Mouse (Mus musculus) thymus, postnatal 25 days (tissue): Measurements from ENCODE around the gene Pnck.
A peak's percentile ranks its signal among the peaks of the same experiment; 100 is the strongest.

ENCODE experiments used
- DNase-seq: peaks from one replicate; pipeline ENCODE4 v3.0.0; 2022

Gene Pnck

DNA sequence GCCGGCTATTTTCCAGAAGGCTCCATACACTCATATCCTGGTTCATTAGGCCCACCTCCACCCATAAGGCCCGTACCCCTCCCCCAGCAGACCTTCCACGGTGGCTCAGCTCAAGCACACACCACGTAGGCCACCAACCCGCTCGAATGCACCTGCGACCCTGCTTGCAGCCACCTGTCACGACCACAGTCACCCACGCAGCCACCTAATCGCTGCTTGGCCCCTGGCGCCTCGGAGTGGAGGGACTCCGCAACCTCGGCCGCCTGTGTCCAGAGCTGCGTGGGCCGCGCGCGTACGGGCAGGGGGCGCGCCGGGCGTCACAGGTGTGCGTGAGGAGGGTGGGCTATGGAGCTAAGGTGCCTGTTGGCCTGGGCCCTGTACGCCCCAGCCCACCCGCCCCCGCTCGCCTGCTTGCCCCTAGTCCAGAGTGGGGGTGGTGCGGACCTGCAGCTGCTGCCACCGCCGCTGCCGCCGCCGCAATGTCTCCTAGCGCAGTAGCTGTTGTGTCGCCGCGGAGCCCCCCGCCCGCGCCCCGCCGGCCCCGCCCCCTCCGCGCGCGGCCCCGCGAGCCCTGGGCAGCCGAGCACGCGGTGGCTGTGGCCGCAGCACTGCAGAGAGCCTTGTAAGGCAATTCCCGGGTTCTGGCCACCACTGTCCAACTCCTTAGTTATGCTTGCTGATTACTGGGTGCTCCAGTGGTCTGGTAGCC is at the start of gene Pnck:
Pnck (minus strand) TSS at position 543 of the 709 bp plus-strand sequence.
- DNase-seq, result peak; percentile 27

DNA sequence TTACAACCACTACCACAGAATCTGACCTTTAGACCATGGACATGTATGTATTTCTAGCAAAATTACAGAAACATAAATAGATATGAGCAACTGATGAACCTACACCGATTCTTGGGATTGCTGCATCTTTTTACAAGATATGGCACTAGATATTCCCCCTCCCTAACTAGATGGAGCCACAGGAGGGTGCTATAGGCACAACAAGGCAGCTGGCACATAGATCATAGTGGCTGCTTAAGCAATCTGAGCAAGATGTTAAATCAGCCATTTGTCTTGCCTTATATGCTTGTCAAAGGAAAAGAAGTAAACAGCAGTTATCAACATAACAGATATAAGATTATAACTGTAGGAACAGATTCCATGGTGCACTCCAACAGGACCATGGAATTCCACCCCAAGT is 40.6 kb upstream of the Pnck start:
- peak; percentile 10 for DNase-seq

DNA sequence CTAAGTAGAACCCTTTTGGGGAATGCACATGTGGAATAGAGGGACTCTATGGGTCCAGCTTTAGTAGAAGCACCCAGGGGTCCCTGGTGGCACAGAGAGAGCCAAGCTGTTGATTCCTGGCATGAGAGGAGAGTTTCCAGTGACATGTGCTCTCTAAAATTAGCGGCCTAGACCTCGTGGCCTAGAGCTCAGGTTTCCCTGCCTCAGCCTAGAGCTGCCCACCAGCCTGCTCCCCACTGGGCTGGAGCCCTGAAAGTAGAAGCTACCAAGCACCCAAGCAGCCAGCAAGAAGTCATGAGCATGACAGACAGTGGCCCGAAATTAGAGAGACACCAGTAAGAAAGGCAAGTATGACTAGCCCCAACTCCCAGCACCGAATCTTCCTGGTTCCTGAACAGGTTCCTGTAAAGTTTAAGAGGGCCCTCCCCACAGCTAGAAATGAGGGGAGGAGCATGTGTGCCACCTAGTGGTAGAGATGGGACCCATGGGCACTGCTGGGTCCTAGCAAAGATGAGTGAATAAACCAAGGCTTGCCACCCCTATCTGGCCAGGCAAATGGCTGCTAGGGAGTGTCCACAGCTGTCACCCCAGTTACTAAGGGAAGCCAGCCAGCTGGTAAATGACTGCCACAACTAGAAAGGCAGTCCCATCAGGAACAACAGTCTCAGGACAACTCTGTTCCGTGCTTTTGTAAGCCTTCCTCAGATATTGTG is 31.2 kb upstream of the Pnck start:
- DNase-seq, result peak; percentile 55

DNA sequence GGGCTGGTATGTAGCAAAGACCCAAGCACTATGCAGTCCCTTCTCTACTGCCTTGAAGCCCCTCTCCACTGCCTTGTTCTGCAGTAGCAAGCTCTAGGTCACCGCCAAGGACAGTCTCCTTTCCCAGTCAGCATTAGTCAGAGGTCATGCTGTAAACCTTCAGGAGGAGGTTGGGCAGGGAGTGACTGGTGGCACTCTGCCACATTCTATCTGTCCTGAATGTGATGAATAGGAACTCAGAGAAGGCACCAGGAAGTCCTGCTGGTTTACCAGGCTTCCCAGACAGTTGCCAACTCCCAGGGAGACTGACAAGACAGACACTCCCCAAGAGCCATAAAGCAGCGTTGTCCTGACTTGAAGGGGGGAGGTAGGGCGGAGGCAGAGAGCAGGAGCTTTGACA is 25.7 kb upstream of the Pnck start:
- DNase-seq, result no peak

DNA sequence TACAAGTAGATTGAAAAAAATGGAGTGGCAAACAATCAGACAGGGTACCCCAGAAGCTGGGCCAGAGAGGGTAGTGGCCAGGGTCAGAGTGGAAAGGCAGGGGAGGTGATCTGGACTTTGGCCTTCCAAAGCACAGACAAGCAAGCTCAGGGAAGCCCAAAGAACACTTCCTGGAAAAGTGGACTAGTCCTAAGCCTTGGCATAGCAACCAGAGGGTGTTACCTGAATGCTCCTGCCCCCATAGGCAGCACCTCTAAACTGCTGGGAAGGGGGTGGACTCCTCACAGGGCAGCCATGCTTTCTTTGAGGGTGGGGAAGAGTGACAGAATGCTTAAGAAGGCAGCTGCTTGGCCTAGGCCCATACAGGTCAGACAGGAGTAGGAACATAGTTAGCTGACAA is 25.1 kb upstream of the Pnck start:
- no peak for DNase-seq

DNA sequence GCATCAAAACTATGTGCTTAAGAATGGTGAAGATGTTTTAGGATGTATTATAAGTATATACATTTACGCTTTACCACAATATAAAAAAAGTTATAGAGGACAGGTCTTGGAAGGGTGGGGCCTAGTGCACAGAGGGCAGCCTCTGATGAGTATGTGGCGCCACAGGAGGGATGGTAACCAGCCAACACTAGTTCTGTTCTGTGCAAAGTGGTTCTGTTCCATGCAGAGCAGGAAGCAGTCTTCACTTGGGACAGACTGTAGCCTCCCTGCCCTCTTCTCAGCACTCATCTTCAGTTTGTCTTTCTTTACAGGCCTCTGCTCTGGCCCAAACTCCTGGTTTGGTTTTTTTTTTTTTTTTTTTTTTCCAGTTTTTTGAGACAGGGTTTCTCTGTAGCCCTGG is 24.2 kb upstream of the Pnck start:
- DNase-seq, result no peak

DNA sequence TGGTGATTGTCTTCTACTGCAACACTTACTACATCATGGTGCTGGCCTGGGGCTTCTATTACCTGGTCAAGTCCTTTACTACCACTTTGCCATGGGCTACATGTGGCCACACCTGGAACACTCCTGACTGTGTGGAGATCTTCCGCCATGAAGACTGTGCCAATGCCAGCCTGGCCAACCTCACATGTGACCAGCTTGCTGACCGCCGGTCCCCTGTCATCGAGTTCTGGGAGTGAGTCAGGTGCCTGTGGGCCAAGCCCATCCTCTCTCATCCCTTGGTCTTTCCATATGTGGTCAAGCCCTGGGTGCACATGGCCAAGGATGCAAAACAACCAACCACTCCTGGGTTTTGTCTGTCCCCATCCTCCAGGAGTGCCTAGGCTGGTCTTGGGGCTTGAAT is 16.8 kb upstream of the Pnck start:
- no peak for DNase-seq

DNA sequence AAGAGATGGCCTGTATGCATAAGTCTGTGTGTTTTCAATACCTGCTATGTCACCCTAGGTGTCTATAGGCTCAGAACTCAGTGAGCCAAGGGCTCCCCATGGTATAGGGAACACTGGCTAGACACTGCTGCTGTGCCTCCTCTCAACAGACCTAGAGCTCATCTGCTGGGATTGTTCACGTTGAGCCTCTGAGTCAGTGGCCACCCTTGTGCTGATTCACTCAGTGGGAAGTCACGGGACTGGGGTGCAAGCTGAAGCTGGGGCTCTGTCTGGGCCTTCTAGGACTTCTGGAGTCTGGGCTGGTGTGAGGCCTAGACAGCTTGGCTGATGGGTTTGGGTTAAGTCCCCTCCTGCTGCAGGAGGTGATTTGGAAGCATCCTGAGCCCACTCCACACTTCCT is 15.3 kb upstream of the Pnck start:
- DNase-seq, result no peak

DNA sequence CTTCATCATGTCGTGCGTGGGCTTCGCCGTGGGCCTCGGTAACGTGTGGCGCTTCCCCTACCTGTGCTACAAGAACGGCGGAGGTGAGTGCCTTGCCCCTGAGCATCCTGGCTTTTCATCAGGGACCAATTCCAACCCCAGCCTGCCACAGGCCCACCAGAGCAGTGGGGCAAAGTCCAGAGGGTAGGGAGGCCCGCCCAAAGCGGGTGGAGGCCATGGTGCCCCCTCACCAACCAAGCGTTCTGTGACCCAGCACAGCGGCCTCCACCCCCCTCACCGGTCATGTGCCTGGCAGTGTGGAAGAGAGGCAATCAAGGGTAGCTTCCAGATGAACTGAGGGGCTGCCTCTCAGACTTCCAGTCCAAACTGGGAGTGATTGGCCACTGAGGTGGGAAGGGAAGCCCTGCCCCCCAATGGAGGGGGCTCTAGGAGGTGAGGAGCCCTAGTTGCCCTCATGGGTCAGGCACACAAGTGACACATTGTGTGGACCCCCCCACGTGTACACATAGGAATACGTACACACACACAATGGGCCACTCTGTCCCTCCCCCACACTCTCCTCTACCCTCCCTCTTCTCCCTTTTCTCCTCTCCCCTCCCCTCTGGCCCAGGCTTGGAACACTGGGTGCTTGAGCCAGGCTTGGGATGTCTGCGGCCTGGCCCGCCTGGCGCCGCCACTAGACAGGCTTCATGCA is 14.2 kb upstream of the Pnck start:
- DNase-seq, result no peak

DNA sequence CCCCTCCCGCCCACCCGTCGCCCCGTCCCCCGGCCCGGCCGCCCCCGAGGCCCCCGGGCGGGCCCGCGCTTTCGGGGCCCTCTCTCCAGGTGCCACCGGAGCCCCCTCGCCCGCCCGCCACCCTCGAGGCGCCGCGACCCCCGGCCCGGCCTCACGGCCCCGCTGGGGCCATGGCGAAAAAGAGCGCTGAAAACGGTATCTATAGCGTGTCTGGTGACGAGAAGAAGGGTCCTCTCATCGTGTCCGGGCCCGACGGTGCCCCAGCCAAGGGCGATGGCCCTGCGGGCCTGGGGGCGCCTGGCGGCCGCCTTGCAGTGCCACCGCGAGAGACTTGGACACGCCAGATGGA is 13.7 kb upstream of the Pnck start:
- no peak for DNase-seq

DNA sequence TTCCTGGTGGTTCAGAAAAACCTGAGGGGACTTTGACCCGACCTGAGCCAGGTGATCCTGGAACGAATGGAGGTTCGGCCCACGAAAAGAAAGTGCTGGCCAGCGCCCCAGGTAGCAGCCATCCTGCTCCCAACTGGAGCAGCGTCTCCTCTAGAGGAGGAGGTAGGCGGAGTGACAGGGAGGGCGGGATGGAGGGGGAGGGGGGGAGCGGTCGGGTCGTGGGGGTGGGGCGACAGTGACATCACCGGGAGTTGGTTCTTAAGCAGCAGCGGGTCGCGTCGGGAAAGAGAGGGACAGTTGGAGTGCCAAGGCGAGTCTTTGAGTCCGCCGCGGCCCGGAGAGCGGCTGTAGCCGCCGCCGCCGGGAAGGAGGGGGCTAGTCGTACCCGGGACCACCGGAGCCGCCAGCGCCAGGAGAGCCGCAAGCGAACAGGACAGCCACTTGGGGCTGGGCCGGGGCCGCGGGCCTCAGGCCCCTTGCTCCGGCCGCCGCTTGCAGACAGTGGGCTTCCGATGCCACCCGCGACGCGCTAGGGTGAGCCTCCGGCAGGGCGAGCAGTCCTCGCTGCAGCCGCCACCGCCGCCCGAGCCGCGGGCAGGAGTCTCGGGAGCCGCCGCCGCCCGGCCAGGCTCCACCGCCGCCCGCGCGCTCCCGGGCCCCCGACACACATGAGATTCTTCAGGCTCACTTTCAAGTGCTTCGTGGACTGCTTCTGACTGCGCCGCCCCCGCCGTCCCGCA is 13.1 kb upstream of the Pnck start, which contains the start of gene Slc6a8:
Slc6a8 (plus strand) TSS at position 272 of the 740 bp plus-strand sequence.
- peak; percentile 22 for DNase-seq

DNA sequence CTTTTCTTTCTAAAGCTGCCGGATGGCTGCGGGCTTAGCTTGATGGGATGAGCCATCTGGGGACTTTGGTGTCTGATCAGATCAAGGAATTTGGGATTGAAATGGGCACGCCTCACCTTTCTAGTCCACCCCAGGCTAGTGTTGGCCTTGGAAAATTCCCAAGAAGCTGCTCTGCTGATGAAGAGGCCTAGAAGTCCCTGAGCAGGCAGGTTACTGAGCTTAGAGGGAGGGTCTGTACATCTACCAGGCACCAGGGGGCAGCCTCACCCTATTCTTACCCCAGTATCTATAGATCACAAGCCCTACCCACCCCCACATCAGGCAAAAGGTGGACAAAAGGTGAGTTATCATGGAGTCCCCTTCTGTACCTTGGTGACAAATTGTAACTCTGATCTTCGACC is 12.1 kb upstream of the Pnck start:
- peak; percentile 64 for DNase-seq

DNA sequence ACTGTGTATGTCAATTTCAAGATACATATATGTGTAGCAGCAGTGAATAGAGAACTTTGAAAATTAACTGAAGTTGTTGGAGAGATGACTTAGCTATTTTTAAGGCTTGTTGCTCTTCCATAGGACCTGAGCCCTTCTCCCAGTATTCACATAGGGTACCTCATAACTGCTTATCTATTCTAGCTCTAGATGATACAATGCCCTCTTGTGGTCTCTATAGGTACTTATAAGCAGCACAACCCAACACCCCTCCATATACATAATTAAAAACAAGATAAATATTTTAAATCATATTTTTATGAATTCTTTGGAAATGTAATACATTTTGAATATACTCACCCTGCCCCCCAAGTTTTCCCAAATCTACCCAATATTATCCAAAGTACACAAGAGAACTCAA is 3.2 kb upstream of the Pnck start:
- no peak for DNase-seq

DNA sequence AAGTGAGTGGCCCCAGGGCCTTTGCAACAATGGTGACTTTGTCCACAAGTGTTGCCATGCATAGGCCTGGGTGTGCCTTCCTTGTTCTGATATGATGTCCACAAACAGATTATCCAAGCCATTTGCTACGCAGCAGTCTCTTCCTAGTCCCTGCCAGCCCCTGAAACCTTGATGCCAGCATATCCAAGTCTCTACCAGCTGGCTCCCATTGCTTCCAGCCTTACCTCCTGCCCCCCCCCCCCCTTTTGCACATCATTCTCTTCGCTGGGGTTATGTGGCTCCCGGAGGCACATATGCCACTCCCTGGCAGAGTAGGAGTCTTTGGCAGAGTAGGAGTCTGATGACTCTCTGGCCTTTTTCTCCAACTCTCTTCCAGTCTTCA is 358 bp upstream of the Pnck start:
- no peak for DNase-seq

DNA sequence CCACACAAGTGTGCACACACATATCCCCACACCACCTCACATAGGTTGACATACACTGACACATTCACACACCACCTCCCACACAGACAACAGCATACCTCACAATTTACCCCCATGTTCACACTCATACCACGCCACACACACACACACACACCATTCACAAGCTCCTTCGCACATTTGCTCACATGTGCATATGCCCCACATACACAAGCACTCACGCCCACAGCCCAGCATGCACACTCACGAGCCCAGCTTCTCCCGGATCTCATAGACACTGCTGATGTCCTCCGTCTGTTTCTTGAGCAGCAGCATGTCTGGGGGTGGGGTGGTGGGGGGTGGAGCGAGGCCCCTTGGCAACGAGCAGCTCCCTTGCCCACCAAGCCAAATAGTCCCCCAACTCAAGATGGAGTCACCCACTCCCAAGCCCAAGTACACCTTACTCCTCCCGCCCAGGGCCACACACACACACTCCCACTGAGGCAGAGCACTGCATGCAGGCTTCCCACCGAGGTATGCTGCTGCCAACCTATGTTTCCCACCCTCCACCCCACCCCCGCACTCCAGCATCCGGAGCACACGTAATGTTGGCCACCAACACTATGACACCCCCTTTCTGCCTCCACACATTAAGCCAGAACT is 862 bp downstream of the Pnck start:
- no peak for DNase-seq

DNA sequence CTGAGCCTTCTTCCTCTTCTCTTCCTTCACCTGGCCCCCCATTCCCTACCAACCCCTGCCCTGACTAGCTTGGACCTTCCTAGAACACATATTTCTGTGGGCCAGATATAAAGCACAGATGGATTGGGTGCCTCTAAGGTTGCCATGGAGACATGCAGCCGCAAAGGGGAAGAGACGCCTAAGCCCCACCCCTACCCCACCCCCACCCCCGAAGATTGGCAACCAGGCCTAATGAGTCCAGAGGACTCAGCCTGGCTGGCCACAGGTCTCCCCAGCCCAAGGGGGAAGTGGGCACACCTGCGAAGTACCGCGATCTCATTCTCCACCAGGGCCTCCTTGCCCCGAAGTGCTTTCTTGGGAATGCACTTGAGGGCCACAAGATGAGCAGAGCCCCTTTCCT is 1.5 kb downstream of the Pnck start:
- DNase-seq, result no peak

DNA sequence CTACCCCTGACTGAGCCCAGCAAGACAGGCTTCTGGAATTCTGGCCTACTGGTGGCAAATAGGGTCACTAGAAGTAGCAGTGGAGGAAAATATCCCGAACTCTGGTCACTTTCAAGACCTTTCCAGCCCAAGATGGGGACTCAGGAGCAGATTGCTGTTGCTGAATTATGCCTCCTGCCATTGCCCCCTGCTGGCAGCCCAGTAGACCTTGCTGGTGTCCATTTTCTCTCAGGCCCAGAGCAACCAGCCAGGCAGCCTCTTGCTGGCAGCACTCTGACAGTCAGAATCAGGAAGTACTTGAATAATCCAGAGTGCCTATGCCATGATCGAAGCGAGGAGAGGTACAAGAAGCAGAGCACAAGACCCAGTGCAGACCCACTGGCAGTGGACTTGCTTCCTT is 4.4 kb downstream of the Pnck start:
- DNase-seq, result peak; percentile 35

DNA sequence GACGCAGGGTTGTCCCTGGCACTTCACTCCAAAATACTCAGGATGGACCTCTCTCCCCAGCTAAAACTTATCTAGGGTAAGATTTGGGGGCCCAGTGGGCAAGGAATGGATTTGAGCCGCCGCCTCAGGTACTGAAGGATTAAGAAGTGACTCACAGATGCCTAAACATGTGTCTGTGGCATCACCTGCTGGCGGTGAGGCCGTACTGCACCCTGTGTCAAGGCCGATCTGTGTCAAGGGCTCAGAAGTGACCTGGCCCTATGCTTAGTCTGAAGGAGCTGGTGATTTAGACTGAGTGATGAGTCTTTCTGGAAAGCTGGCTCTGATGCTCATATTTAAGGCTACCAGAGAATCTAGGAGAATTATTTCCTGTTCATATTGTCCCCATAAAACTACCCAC is 5.7 kb downstream of the Pnck start:
- peak; percentile 78 for DNase-seq

DNA sequence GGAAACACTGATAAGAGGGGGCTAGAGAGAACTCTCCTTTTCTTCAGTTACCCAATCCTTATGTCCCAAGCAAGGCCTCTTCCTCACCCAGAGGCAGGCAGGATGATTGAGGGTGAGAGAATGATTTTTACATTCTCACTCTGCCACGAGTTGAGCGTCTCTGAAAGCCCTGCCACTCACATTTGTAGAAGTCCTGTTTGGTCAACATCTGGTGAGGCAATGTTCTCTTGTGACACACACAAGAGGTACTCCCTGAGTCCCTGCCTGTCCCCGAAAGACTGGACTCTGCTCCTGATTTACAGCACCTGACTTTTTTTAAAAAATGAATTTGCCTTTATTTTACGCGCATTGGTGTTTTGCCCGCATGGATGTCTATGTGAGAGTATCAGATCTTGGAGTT is 6.5 kb downstream of the Pnck start:
- DNase-seq, result no peak

DNA sequence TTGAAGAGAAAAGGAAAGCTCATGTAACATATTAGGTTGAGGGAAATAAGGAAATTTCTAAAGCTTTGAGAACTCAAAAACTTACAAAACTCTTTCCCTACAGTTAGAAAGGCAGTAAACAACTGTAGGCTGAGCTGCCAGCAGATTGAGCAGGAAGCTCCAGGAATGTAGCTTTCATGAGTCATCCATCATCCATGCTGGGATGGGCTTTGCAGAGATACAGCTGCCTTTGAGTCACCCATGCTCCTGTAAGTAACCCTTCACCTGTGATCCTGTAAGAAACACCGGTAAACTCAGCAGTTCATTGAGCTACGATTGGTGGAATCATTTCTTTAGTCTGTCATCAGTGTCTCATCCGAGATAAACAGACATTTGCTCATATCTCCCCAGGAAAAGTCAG is 9.0 kb downstream of the Pnck start:
- DNase-seq, result no peak

DNA sequence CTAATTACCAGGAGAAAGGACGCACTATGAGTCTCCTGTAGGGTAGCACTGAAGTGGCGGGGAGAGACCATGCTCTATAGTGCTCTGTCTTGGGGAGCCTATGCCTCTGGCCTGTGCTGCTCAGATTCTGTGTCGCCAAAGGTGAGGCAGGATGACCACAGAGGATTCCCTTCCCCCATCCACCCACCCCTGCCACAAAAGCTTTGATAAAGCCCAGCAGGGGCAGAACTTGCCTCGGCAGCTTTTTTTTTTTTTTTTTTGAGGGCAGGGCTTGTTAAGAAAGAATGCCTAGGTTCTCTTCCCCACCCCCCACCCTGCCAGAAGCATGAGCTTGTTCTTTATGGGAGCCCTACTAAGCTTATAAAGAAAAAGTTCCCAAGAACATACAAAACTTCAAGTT is 14.8 kb downstream of the Pnck start:
- no peak for DNase-seq

DNA sequence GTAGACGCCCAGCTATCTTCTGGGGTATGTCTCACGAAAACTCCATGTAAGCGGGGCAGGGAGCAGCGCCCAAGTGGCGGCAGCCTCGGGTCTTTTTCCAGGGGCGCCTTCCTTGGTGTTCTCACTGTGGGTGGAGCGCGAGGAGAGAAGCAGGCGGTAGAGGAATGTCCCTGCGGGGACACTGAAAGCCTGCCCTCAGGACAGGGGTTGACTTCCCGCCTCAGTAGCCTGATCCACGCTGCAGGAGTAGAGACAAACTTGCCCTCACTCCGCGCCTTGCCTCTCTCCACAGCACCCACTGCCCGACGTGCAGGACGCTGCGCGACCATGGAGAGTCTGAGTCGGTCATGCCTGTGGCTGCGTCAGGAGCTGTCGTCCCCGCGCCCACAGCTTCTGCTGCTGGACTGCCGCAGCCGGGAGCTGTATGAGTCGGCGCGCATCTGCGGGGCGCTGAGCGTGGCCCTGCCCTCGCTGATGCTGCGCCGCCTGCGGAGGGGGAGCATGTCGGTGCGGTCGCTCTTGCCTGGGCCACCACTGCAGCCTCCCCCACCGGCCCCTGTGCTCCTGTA is 19.9 kb downstream of the Pnck start:
- DNase-seq, result no peak

DNA sequence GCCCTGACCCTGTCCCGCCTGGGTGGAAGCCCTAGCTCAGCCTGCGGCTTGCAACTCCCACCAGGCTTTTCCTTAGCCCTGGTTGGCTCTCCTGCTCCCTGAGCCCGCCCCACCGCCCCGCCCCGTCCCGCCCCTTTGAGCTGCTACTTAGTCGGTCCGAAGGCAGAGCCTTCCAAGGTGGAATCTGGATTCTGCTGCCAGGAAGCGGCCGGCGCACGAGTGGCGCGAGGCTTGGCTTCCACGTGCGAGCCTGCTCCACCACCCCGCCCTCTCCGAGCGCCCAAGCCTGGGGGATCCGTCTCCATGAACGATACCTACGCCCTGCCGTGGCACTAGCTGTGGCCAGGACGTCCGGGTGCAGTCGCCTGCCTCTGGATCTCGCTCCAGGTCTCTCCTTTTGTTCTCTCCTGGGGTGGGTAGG is 20.7 kb downstream of the Pnck start, which contains the start of gene Dusp9:
Dusp9 (plus strand) TSS at position 165 of the 421 bp plus-strand sequence.
- peak; percentile 8 for DNase-seq
